Mouse (Mus musculus): ENCODE measurements around the gene Shank1. TPM values are rescaled to one million over a fixed set of nuclear protein-coding genes. Genes with fewer than 3 reads are reported as not detected.

The Shank1 gene
- polyA plus RNA-seq, 1 experiment from 2014 or later: 9.5 TPM

- WGBS: 1% methylated on average over 38 of the region's 40 CpGs
- DNase-seq (ENCODE audit: low spot score): no peak
- H3K27ac ChIP-seq (ENCODE audit: low read depth, low read length): peak overlapping the region; percentile 76; the same call in 1 of the 2 replicates
Measured at GRCm38 (mm10) chr7:44310285-44310877, 328 bp downstream of the Shank1 start.

DNA sequence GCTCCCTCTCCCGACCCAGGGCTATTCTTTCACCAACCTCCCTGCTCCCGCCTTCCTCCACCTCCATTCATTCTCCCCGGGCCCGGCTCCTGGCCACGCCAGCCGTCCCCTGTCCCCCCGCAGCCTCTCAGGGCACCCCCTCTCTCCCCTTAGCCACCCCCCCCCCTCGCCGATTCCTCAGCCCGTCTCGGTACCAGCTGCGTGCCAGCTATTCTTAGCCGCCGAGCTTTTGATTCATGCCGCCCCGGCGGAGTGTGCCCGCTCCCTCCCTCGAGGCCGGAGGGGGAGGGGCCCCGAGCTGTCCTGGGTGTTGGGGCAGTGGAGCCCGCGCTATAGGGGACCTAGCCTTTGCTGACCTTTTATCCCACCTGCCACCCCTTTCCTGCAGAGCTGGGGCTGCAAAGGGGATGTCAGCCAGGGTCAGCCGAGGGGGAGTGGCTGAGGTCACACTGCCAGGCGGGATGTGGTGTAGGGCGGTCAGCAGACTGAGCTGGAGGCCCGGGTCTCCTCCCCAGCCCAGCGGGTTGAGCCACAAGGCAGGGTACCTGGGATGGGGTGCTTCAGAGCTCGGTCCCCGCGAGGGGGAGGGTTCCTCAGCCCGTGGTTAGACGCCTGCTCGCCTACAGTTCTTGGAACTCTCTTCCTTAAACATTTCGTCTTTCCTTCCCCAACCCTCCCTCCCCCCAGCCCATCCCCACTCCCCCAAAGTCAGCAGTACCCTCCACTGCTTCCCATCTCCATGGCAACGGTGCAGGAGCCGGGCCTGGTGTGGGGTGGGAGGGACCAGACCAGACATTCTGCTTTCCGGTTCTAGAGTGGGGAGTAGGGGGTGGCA lies 1.0 kb downstream of the Shank1 start:
- under 1% methylated on average over 38 of the region's 38 CpGs for WGBS
- DNase-seq (ENCODE audit: low spot score): peak; percentile 67
- H3K27me3 ChIP-seq (replicated peaks; ENCODE audit: control insufficient read depth, insufficient read depth, low read length): no peaks in the 10 kb centered on the region
- peak; percentile 62 for ATAC-seq
- H3K36me3 ChIP-seq (ENCODE audit: control insufficient read depth, insufficient read depth, low read length): peaks cover 22% of the 10 kb centered on the region
- peak overlapping the region; percentile 60 for H3K4me3 ChIP-seq (ENCODE audit: low read depth, low read length)
- no peaks in the 10 kb centered on the region for H3K9me3 ChIP-seq (replicated peaks; ENCODE audit: control insufficient read depth, low read length)
- H3K4me1 ChIP-seq (ENCODE audit: control insufficient read depth, insufficient read depth, low read length): peaks cover 7% of the 10 kb centered on the region
- H3K27ac ChIP-seq (ENCODE audit: low read depth, low read length): peak overlapping the region; percentile 76; the same call in 1 of the 2 replicates
- peak overlapping the region; percentile 74 for H3K9ac ChIP-seq (ENCODE audit: low read length)
- H3K4me2 ChIP-seq (ENCODE audit: low read length): peak overlapping the region; percentile 96

More at GRCm38 (mm10) chr7:44310285-44310877, 328 bp downstream of the Shank1 start:
- no peaks in the 10 kb centered on the region for H3K27me3 ChIP-seq (replicated peaks; ENCODE audit: control insufficient read depth, insufficient read depth, low read length)
- H3K9ac ChIP-seq (ENCODE audit: low read length): peak overlapping the region; percentile 74
- H3K9me3 ChIP-seq (replicated peaks; ENCODE audit: control insufficient read depth, low read length): no peaks in the 10 kb centered on the region
- peaks cover 7% of the 10 kb centered on the region for H3K4me1 ChIP-seq (ENCODE audit: control insufficient read depth, insufficient read depth, low read length)
- H3K4me3 ChIP-seq (ENCODE audit: low read depth, low read length): peak overlapping the region; percentile 60
- H3K4me2 ChIP-seq (ENCODE audit: low read length): peak overlapping the region; percentile 96
- ATAC-seq: peak; percentile 18
- peaks cover 22% of the 10 kb centered on the region for H3K36me3 ChIP-seq (ENCODE audit: control insufficient read depth, insufficient read depth, low read length)

GRCm38 (mm10) chr7:44311713-44312304 lies 1.8 kb downstream of the Shank1 start:
- H3K9ac ChIP-seq (ENCODE audit: low read length): peak overlapping the region; percentile 74
- ATAC-seq: peak; percentile 15
- WGBS: 22% methylated on average over 6 of the region's 6 CpGs

DNA sequence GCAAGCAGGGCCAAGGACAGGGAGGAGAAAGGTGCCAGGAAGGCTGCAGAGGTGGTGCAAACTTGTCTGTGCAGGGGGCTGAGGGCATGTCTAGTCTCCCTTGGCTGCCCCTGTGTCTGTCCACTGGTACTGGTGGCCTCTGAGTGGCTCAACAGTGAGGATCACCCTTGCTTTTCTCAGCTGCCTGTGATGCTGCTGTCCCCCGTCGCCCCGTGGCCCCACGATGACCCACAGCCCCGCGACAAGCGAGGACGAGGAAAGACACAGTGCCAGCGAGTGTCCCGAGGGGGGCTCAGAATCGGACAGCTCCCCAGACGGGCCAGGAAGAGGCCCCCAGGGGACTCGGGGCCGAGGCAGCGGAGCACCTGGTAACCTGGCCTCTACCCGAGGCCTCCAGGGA lies 2.4 kb downstream of the Shank1 start:
- no peaks in the 10 kb centered on the region for H3K27me3 ChIP-seq (replicated peaks; ENCODE audit: control insufficient read depth, insufficient read depth, low read length)
- H3K4me1 ChIP-seq (ENCODE audit: control insufficient read depth, insufficient read depth, low read length): peaks cover 7% of the 10 kb centered on the region
- H3K4me3 ChIP-seq (ENCODE audit: low read depth, low read length): no peak overlapping the region
- H3K36me3 ChIP-seq (ENCODE audit: control insufficient read depth, insufficient read depth, low read length): peaks cover 33% of the 10 kb centered on the region
- no peak overlapping the region for H3K27ac ChIP-seq (ENCODE audit: low read depth, low read length)
- H3K9me3 ChIP-seq (replicated peaks; ENCODE audit: control insufficient read depth, low read length): no peaks in the 10 kb centered on the region
- no peak for ATAC-seq
- H3K4me2 ChIP-seq (ENCODE audit: low read length): no peak overlapping the region
- no peak overlapping the region for H3K9ac ChIP-seq (ENCODE audit: low read length)
- 72% methylated on average over 16 of the region's 16 CpGs for WGBS
- DNase-seq (ENCODE audit: low spot score): no peak

More at GRCm38 (mm10) chr7:44311713-44312304, 1.8 kb downstream of the Shank1 start:
- peaks cover 7% of the 10 kb centered on the region for H3K4me1 ChIP-seq (ENCODE audit: control insufficient read depth, insufficient read depth, low read length)
- H3K27me3 ChIP-seq (replicated peaks; ENCODE audit: control insufficient read depth, insufficient read depth, low read length): no peaks in the 10 kb centered on the region
- H3K4me3 ChIP-seq (ENCODE audit: low read depth, low read length): peak overlapping the region; percentile 60; the same call in 1 of the 2 replicates
- H3K4me2 ChIP-seq (ENCODE audit: low read length): peak overlapping the region; percentile 96
- H3K27ac ChIP-seq (ENCODE audit: low read depth, low read length): no peak overlapping the region
- no peak for DNase-seq (ENCODE audit: low spot score)
- peaks cover 28% of the 10 kb centered on the region for H3K36me3 ChIP-seq (ENCODE audit: control insufficient read depth, insufficient read depth, low read length)
- H3K9me3 ChIP-seq (replicated peaks; ENCODE audit: control insufficient read depth, low read length): no peaks in the 10 kb centered on the region

DNA sequence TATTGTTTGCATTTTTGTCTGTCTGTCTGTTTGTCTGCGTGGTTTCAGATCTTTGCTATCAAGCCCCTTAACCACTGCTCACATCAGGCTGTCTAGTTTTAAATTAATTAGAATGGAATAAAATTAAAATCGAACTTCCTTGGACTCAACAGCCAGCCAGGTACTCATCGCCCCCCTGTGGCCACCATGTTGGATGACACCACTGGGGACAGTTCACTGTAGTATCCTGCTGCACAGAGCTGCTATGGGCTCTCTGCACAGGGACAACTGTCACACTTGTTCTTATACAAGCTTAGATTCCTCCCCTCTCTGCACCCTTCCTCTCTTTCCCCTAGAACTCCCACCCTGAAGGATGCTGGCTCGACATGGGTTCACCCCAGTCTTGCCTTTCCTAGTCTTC lies 7.9 kb downstream of the Shank1 start:
- ATAC-seq: 0 out of 2 replicates have a peak, but pooled peaks have one; percentile 41

DNA sequence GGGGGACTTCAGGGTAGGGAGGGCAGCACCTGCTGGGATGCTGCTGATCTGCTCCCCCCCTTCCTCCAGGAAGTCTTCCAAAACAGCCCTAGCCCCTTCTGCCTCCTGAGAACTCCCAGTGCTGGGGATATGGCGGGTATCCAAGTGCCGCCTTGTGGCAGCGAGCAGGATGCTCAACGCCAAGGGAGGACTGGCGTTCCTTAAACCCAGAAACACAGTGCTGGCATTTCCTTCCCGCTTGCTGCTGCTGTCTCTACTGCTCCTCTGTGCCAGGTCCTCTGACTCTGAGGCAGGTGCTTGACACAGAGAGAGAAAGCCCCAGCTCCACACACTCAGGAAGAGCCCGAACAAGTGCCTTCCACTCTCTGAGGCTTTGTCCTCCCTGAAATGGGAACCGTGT lies 10.8 kb downstream of the Shank1 start:
- Histone ChIP-seq H3K27ac (ENCODE audit: low read depth, low read length) (peak overlapping the region; percentile 33), H3K9ac (ENCODE audit: low read length) (no peak overlapping the region), H3K27me3 (replicated peaks; ENCODE audit: control insufficient read depth, insufficient read depth, low read length) (no peaks in the 10 kb centered on the region), H3K4me3 (ENCODE audit: low read depth, low read length) (no peak overlapping the region), H3K36me3 (ENCODE audit: control insufficient read depth, insufficient read depth, low read length) (peaks cover 49% of the 10 kb centered on the region), H3K4me1 (ENCODE audit: control insufficient read depth, insufficient read depth, low read length) (no peaks in the 10 kb centered on the region), H3K9me3 (replicated peaks; ENCODE audit: control insufficient read depth, low read length) (no peaks in the 10 kb centered on the region), H3K4me2 (ENCODE audit: low read length) (no peak overlapping the region)
- 55% methylated on average over 8 of the region's 8 CpGs for WGBS
- DNase-seq (ENCODE audit: low spot score) (peak; percentile 74), ATAC-seq (peak; percentile 66; the same call in 1 of the 2 replicates)

More for the DNA sequence above, 7.9 kb downstream of the Shank1 start:
- Histone ChIP-seq H3K4me1 (ENCODE audit: control insufficient read depth, insufficient read depth, low read length) (no peaks in the 10 kb centered on the region), H3K9ac (ENCODE audit: low read length) (no peak overlapping the region), H3K4me3 (ENCODE audit: low read depth, low read length) (no peak overlapping the region), H3K27me3 (replicated peaks; ENCODE audit: control insufficient read depth, insufficient read depth, low read length) (no peaks in the 10 kb centered on the region), H3K4me2 (ENCODE audit: low read length) (no peak overlapping the region), H3K9me3 (replicated peaks; ENCODE audit: control insufficient read depth, low read length) (no peaks in the 10 kb centered on the region), H3K36me3 (ENCODE audit: control insufficient read depth, insufficient read depth, low read length) (peaks cover 66% of the 10 kb centered on the region), H3K27ac (ENCODE audit: low read depth, low read length) (no peak overlapping the region)
- DNase-seq (ENCODE audit: low spot score): peak; percentile 45
- WGBS: 38% methylated on average over 4 of the region's 4 CpGs

DNA sequence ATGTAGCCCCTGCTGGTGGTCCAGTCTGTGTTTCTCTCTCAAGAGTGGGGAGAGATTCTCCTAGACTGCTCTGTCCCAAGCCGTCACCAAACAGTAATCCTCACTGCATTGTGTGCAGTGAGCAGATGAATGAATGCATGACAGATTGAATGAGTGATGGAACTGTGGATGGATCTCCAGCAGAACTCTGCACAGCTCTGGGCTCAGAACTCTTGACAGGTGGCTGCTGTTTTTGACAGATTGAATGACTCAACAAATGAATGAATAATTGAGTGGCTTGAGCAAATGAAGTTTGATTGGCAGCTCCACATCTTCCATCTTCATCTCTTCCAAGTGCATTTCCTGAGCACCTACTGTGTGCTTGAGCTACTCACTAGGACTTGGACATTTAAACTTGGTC lies 12.2 kb downstream of the Shank1 start:
- Histone ChIP-seq H3K4me1 (ENCODE audit: control insufficient read depth, insufficient read depth, low read length) (no peaks in the 10 kb centered on the region), H3K36me3 (ENCODE audit: control insufficient read depth, insufficient read depth, low read length) (peaks cover 43% of the 10 kb centered on the region), H3K27ac (ENCODE audit: low read depth, low read length) (no peak overlapping the region), H3K27me3 (replicated peaks; ENCODE audit: control insufficient read depth, insufficient read depth, low read length) (no peaks in the 10 kb centered on the region), H3K9ac (ENCODE audit: low read length) (no peak overlapping the region), H3K9me3 (replicated peaks; ENCODE audit: control insufficient read depth, low read length) (no peaks in the 10 kb centered on the region), H3K4me2 (ENCODE audit: low read length) (no peak overlapping the region), H3K4me3 (ENCODE audit: low read depth, low read length) (no peak overlapping the region)
- ATAC-seq (no peak), DNase-seq (ENCODE audit: low spot score) (no peak)
- WGBS: 84% methylated on average over 1 of the region's 1 CpGs

DNA sequence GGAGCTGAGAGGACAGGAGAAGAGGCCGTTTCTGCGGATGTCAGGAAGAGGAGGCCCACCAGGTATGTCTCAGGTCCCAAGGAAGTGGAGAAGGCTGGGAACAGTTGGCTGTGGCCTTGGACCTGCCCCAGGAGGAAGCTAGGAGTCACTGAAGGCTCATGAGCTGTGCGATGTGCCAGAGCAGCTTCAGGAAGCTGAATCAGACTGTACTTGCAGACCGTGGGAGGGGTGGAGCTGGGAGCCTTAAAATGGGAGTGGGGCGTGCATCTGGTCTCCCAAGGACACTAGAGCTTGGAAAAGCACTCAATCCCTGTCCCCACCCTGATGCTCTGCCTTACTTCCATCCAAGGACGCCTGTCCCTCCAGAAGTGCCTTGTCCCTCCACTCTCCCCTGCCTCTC lies 16.6 kb downstream of the Shank1 start:
- no peak overlapping the region for H3K4me2 ChIP-seq (ENCODE audit: low read length)
- WGBS: 77% methylated on average over 6 of the region's 6 CpGs
- no peak overlapping the region for H3K9ac ChIP-seq (ENCODE audit: low read length)
- no peak overlapping the region for H3K27ac ChIP-seq (ENCODE audit: low read depth, low read length)
- no peak for ATAC-seq
- no peak for DNase-seq (ENCODE audit: low spot score)
- no peaks in the 10 kb centered on the region for H3K27me3 ChIP-seq (replicated peaks; ENCODE audit: control insufficient read depth, insufficient read depth, low read length)
- peaks cover 17% of the 10 kb centered on the region for H3K36me3 ChIP-seq (ENCODE audit: control insufficient read depth, insufficient read depth, low read length)
- H3K4me1 ChIP-seq (ENCODE audit: control insufficient read depth, insufficient read depth, low read length): no peaks in the 10 kb centered on the region
- H3K9me3 ChIP-seq (replicated peaks; ENCODE audit: control insufficient read depth, low read length): no peaks in the 10 kb centered on the region
- H3K4me3 ChIP-seq (ENCODE audit: low read depth, low read length): no peak overlapping the region

Measured in forebrain, embryonic 14.5 days (tissue).